In genomic region chr15:97462587-97462986, GRCm38 (mm10) we compare ENCODE assay signal across 23 mouse cellular contexts.
DNase-seq lines count a peak whose midpoint lies in the region; ATAC-seq and TF ChIP-seq lines count a peak whose summit lies in the region.
"Had no signal": no experiment of that assay in that cellular context is flagged by ENCODE, and none has a peak within 500 bp of the region (broad histone marks: within the 10 kb centered on the region; RNA-seq: fewer than 3 reads in every experiment).

No protein-coding gene starts in this region.

- no peak for ATAC-seq in forebrain, postnatal 0 days
- no peak for ATAC-seq in forebrain, embryonic 12.5 days (ENCODE audit: low FRiP score)
- no peak for ATAC-seq in limb, embryonic 14.5 days (ENCODE audit: low FRiP score, low read depth)
- ATAC-seq in forebrain, embryonic 11.5 days (replicated peaks; ENCODE audit: low FRiP score), result no peak
- ATAC-seq: CD4-positive, CD25-positive, alpha-beta regulatory T cell, adult 4 months; forebrain, embryonic 15.5 days; intestine, embryonic 15.5 days; liver, postnatal 0 days had no signal

- no peak overlapping the region for H3K4me2 ChIP-seq in forebrain, postnatal 0 days (ENCODE audit: low read depth)
- H3K4me2 ChIP-seq in forebrain, embryonic 12.5 days, result no peak overlapping the region
- no peak overlapping the region for H3K4me2 ChIP-seq in limb, embryonic 14.5 days (replicated peaks; ENCODE audit: low read depth, low read length, severe bottlenecking)
- H3K4me2 ChIP-seq in forebrain, embryonic 11.5 days (ENCODE audit: low read depth, low read length, severe bottlenecking), result no peak overlapping the region
- H3K4me2 ChIP-seq: forebrain, embryonic 15.5 days; hindbrain, embryonic 15.5 days; intestine, embryonic 15.5 days; limb, embryonic 15.5 days; midbrain, embryonic 11.5 days had no signal

- H3K9me3 ChIP-seq in forebrain, postnatal 0 days (ENCODE audit: low read length), result no peaks in the 10 kb centered on the region
- no peaks in the 10 kb centered on the region for H3K9me3 ChIP-seq in forebrain, embryonic 12.5 days
- no peaks in the 10 kb centered on the region for H3K9me3 ChIP-seq in limb, embryonic 14.5 days (ENCODE audit: control insufficient read depth, low read length)
- H3K9me3 ChIP-seq in limb, embryonic 10.5 days (replicated peaks), result no peaks in the 10 kb centered on the region
- no peaks in the 10 kb centered on the region for H3K9me3 ChIP-seq in forebrain, embryonic 11.5 days (ENCODE audit: control insufficient read depth, low read length)
- H3K9me3 ChIP-seq: forebrain, embryonic 15.5 days; hindbrain, embryonic 15.5 days; intestine, embryonic 15.5 days; limb, embryonic 15.5 days had no signal

- H3K9ac ChIP-seq in forebrain, postnatal 0 days, result no peak overlapping the region
- no peak overlapping the region for H3K9ac ChIP-seq in forebrain, embryonic 12.5 days
- no peak overlapping the region for H3K9ac ChIP-seq in limb, embryonic 14.5 days (ENCODE audit: low read depth, low read length, severe bottlenecking)
- no peak overlapping the region for H3K9ac ChIP-seq in forebrain, embryonic 11.5 days (ENCODE audit: low read length)
- H3K9ac ChIP-seq: forebrain, embryonic 15.5 days; hindbrain, embryonic 15.5 days; intestine, embryonic 15.5 days; limb, embryonic 15.5 days; liver, postnatal 0 days had no signal

- no peak overlapping the region for H3K4me3 ChIP-seq in forebrain, postnatal 0 days (ENCODE audit: low read depth, low read length)
- no peak overlapping the region for H3K4me3 ChIP-seq in forebrain, embryonic 12.5 days (replicated peaks)
- H3K4me3 ChIP-seq in limb, embryonic 14.5 days (replicated peaks; ENCODE audit: low read length), result no peak overlapping the region
- no peak overlapping the region for H3K4me3 ChIP-seq in limb, embryonic 10.5 days
- H3K4me3 ChIP-seq in forebrain, embryonic 11.5 days (ENCODE audit: low read depth, low read length), result no peak overlapping the region
- H3K4me3 ChIP-seq: forebrain, embryonic 15.5 days; hindbrain, embryonic 15.5 days; intestine, embryonic 15.5 days; limb, embryonic 15.5 days had no signal

- DNase-seq in forebrain, postnatal 0 days, result peak; percentile 11
- peak; percentile 17 for DNase-seq in limb, embryonic 14.5 days (ENCODE audit: low spot score)
- DNase-seq in limb, embryonic 10.5 days (ENCODE audit: low spot score), result no peak
- DNase-seq in thymus, postnatal 14 days, result peak; percentile 1
- no peak for DNase-seq in thymus, postnatal 4 days
- no peak for DNase-seq in thymus, adult 18-20 months
- no peak for DNase-seq in forebrain, embryonic 11.5 days (ENCODE audit: low spot score)
- DNase-seq: adrenal gland, postnatal 25 days; cerebellum, adult 11-12 months; cerebellum, postnatal 25 days; gastrocnemius, postnatal 25 days; kidney, adult 9 months; liver, postnatal 0 days; right cerebral cortex, postnatal 4 days; thymus, adult 2 months had no signal

- TF ChIP-seq CTCF in forebrain, postnatal 0 days (IDR thresholded peaks at IDR 0.05; ENCODE audit: low read depth), result no peak

- TF ChIP-seq POLR2A in limb, embryonic 14.5 days (IDR thresholded peaks at IDR 0.05; ENCODE audit: borderline replicate concordance, extremely low read depth, insufficient read depth, insufficient read length), result no peak

- no peaks in the 10 kb centered on the region for H3K4me1 ChIP-seq in forebrain, postnatal 0 days (ENCODE audit: insufficient read depth)
- no peaks in the 10 kb centered on the region for H3K4me1 ChIP-seq in forebrain, embryonic 12.5 days
- H3K4me1 ChIP-seq in limb, embryonic 14.5 days (ENCODE audit: control insufficient read depth, insufficient read depth, low read length), result no peaks in the 10 kb centered on the region
- H3K4me1 ChIP-seq in limb, embryonic 10.5 days, result peaks cover 5% of the 10 kb centered on the region; the same call in 1 of the 2 replicates
- H3K4me1 ChIP-seq in forebrain, embryonic 11.5 days (replicated peaks; ENCODE audit: control insufficient read depth, insufficient read depth, low read length), result no peaks in the 10 kb centered on the region
- H3K4me1 ChIP-seq: forebrain, embryonic 15.5 days; hindbrain, embryonic 15.5 days; intestine, embryonic 15.5 days had no signal

- H3K27ac ChIP-seq in forebrain, postnatal 0 days (ENCODE audit: low read depth, low read length), result no peak overlapping the region
- H3K27ac ChIP-seq in forebrain, embryonic 12.5 days, result no peak overlapping the region
- H3K27ac ChIP-seq in limb, embryonic 14.5 days (replicated peaks; ENCODE audit: low read depth, low read length), result no peak overlapping the region
- no peak overlapping the region for H3K27ac ChIP-seq in limb, embryonic 10.5 days
- no peak overlapping the region for H3K27ac ChIP-seq in forebrain, embryonic 11.5 days (ENCODE audit: low read depth, low read length)
- H3K27ac ChIP-seq: forebrain, embryonic 15.5 days; hindbrain, embryonic 15.5 days; intestine, embryonic 15.5 days; limb, embryonic 15.5 days had no signal

- no peaks in the 10 kb centered on the region for H3K36me3 ChIP-seq in forebrain, postnatal 0 days (ENCODE audit: insufficient read depth)
- H3K36me3 ChIP-seq in forebrain, embryonic 12.5 days (replicated peaks), result no peaks in the 10 kb centered on the region
- H3K36me3 ChIP-seq in limb, embryonic 14.5 days (ENCODE audit: control insufficient read depth, insufficient read depth, low read length), result no peaks in the 10 kb centered on the region
- H3K36me3 ChIP-seq in limb, embryonic 10.5 days, result no peaks in the 10 kb centered on the region
- H3K36me3 ChIP-seq in forebrain, embryonic 11.5 days (ENCODE audit: control insufficient read depth, insufficient read depth, low read length), result no peaks in the 10 kb centered on the region
- H3K36me3 ChIP-seq: forebrain, embryonic 15.5 days; G1E; hindbrain, embryonic 15.5 days; intestine, embryonic 15.5 days; limb, embryonic 15.5 days had no signal

- 64% methylated on average over 2 of the region's 2 CpGs for WGBS in forebrain, postnatal 0 days
- WGBS in forebrain, embryonic 12.5 days, result 83% methylated on average over 2 of the region's 2 CpGs
- WGBS in limb, embryonic 14.5 days, result 39% methylated on average over 2 of the region's 2 CpGs
- 90% methylated on average over 2 of the region's 2 CpGs for WGBS in limb, embryonic 10.5 days
- WGBS in forebrain, embryonic 11.5 days, result 89% methylated on average over 2 of the region's 2 CpGs

- no peaks in the 10 kb centered on the region for H3K27me3 ChIP-seq in forebrain, postnatal 0 days (ENCODE audit: insufficient read depth, low read length)
- no peaks in the 10 kb centered on the region for H3K27me3 ChIP-seq in forebrain, embryonic 12.5 days
- H3K27me3 ChIP-seq in limb, embryonic 14.5 days (ENCODE audit: control insufficient read depth, insufficient read depth, low read length), result no peaks in the 10 kb centered on the region
- no peaks in the 10 kb centered on the region for H3K27me3 ChIP-seq in limb, embryonic 10.5 days (ENCODE audit: low read depth, poor library complexity, severe bottlenecking)
- no peaks in the 10 kb centered on the region for H3K27me3 ChIP-seq in forebrain, embryonic 11.5 days (ENCODE audit: control insufficient read depth, insufficient read depth, low read length)
- H3K27me3 ChIP-seq: forebrain, embryonic 15.5 days; hindbrain, embryonic 15.5 days; intestine, embryonic 15.5 days; limb, embryonic 15.5 days had no signal

Comparison
In these comparisons a context has a peak if more than half of its experiments do, and no peak if none do; other contexts are left out.
1. DNase-seq: peak in forebrain, postnatal 0 days (single experiment), limb, embryonic 14.5 days (single experiment) and thymus, postnatal 14 days (single experiment); none in limb, embryonic 10.5 days (single experiment), thymus, postnatal 4 days (single experiment), thymus, adult 18-20 months (0 of 2) and forebrain, embryonic 11.5 days (single experiment).